Mouse (Mus musculus) lung, postnatal 0 days (tissue): ENCODE results near the gene Crhbp.

Experiments used
- CTCF ChIP-seq: IDR thresholded peaks from 2 replicates; pipeline ENCODE4 v1.5.1; 2016; ENCODE audit warnings: antibody characterized with exemption, mild to moderate bottlenecking
- EP300 ChIP-seq: IDR thresholded peaks from 2 replicates; pipeline ENCODE4 v1.6.1; 2016; ENCODE audit warnings: antibody characterized with exemption, mild to moderate bottlenecking, control low read depth

DNA sequence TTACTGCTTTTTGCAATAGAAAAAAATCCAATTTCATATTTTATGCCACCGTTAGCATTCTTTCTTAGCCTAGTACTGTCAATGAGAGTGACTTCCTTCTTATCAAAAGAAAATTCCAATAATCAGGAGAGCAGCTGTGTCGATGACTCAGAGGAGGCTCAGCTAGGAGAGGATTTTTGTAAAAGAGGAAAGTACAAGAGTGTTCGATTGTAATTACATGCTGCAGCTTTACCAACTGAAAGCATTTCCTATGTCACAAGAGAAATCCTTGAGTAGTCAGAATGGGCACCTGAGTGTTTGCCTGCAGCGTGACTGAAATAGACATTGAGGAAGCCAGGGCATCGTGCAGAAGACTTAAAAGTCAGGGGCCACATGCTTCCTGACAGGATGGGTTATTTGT lies 5.2 kb downstream of the Crhbp start:
- TF ChIP-seq CTCF (no peak), EP300 (no peak)
